Mouse (Mus musculus): ENCODE results near the gene Dcaf10. TPM values are rescaled to one million over a fixed set of nuclear protein-coding genes. Genes with fewer than 3 reads are reported as not detected.

The Dcaf10 gene
- 22.3 to 28.1 TPM (median 26.6 TPM) in 4 replicates for total RNA-seq (2023)

DNA sequence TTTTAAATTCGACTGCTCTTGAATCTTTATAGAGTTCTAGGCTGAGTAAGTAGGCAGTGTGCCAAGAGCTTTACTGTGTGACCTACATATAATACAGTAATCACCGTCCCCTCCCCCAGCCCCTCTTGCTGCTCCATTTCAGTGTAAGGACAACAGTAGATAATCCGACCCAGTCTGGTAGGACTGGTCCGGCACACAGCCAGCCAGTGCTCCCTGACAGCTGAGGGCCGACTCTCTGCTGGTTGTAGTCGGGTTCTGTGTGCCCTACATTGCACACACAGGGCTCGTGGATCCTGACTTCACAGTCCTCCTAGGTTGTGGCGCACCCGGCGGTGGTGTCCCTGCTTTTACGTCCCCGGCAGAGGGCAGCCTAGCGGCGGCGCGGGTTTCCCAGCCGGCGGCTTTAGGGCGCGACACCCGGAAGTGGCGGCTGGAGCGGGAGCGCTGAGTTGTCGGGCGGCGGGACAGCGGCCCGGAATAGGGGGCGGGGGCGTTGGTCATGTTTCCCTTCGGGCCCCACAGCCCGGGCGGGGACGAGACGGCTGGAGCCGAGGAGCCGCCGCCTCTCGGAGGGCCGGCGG, at the start of gene Dcaf10:
Gene Dcaf10, plus strand, starts transcription at position 433 of the 581 bp plus-strand sequence.

DNA sequence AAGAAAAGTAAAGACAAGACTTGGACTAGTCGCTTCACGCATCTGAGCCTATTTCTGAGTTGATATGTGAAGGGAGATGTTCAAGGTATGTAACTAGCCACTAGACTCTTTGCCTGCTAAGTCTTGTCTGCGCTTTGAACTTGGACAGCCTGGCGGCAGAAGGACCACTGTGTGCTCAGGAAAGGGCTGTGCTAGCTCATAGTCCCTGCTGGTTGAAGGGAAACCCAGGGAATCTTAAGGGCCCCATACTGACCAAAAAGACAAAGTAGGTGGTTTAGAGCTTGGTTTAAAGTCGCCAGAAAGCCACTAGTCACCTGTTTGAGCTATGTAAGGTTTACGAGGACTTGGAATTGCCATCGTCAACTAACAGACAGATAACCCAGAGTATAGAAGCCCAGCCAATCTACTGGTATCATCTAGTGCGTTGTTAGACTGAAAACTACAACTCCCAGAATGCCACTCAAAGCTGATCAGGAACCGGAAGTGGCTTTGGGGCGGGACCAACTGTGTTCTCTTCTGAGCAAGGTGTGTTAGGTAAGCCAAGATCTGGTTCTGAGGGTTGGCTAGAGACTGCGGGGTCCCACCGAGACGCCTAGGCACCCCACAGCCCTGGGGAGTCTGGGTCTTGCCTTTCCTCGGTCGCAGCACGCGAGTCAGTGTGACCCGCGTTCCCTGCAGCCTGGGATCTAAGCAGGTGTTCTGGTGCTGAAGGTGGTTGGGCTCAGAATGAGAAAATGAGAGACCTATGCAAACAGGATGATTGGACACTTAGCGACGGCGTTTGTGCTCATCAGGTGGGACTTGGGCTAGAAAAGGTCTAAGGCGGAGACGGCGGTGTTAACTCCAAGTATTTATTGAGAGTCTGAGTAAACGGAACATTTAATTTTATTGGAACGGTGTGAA, 45.0 kb upstream of the Dcaf10 start, which contains the start of gene Trmt10b:
Gene Trmt10b, plus strand, starts transcription at position 466 of the 903 bp plus-strand sequence.

DNA sequence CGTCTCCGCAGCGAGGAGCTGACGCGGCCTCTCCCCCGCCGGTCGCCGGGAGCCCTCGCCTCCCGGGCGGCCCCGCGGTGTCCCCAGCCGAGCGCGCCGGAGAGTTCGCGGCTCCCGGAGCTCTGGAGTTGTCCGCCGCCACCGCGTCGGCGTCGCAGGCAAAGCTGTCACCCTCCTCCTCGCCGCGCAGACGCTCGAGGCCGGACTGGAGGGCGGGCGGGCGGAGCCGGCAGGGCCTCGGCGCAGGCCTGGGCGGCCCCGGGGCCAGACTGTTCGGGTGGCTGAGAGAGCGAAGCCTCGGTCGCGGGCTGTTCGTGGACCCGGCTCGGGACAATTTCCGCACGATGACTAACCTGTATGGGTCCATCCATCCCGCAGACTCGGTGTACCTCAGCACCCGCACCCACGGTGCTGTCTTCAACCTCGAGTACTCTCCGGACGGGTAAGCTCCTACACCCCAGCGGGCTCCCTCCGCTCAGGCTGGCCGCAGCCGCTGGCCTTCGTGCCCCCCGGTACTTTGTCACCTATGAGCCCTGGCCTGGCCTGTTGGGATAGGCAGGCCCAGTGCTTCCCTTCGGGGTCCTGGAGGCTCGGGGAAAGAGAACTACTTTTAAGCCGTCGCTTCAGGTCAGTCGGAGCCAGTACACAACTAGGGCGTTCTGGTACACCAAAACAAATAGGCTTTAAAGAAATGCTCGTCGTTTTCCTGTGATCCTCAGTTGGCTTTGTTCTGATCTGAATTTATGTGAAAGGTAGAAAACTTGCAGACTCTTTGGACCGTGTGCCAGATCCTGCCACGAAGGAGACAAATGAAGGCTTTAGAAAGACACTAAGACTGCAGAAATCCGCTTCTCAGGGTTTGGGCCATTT, 620 bp downstream of the Dcaf10 start, which contains the start of gene Exosc3:
Gene Exosc3, minus strand, starts transcription at position 447 of the 870 bp plus-strand sequence.

DNA sequence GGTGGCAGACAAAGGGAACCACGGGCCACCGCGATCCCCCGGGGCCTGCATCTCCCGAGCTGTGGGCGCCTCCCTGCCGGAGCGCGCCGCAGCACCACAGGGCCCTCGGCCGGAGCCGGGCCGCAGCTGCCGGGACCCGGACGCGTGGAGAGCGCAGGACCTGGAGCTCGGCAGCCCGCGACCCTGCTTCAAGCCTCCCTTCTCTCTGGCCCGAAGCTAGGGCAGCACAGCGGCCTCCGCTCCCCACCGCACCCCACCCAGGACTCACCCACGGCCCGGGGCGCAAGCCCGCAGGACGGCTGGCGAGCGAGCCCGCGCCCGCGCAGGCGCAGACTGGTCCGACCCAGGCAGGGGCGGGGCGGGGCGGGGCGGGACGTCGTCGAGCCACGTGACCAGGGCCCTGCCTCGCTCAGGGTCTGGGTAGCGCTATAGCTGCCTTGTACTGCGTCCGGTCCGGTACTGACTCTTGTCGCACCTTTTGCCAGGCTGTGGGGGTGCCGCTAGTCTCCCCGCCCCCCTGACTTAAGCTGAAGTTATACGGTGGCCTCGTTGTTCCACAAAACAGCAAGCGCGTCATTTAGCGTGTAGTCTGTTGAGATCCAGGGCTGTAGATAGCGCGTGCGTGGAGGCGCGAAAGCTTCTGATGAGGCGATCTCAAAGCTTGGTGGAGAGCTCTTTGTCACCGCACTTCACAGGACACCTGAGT, 66.7 kb downstream of the Dcaf10 start, which contains the start of gene Slc25a51:
Gene Slc25a51, minus strand, starts transcription at position 340 of the 706 bp plus-strand sequence.

Other genes starting within 250 kb of the Dcaf10 start
- gene Tomm5, start 234.0 kb upstream of the Dcaf10 start, total RNA-seq (2023): 35.9 to 49.6 TPM (median 41.3 TPM) in 4 replicates
- not detected in 4 replicates for gene Frmpd1, start 157.2 kb upstream of the Dcaf10 start, total RNA-seq (2023)
- 6.6 to 11.4 TPM (median 8.0 TPM) in 4 replicates for gene Trmt10b, start 45.0 kb upstream of the Dcaf10 start, total RNA-seq (2023)
- 42.4 to 55.0 TPM (median 47.7 TPM) in 4 replicates for gene Exosc3, start 631 bp downstream of the Dcaf10 start, total RNA-seq (2023)
- gene Slc25a51, start 66.7 kb downstream of the Dcaf10 start, total RNA-seq (2023): 60.9 to 70.5 TPM (median 61.5 TPM) in 4 replicates
- 1.6 to 4.7 TPM (median 2.4 TPM) in 4 replicates for gene Shb, start 190.4 kb downstream of the Dcaf10 start, total RNA-seq (2023)